Mouse (Mus musculus) gastrocnemius, adult 18-20 months (tissue): ENCODE results near the gene Inca1. TPM values are rescaled to one million over a fixed set of nuclear protein-coding genes. Genes with fewer than 3 reads are reported as not detected.

ENCODE experiments used
- DNase-seq: peaks from one replicate; pipeline ENCODE4 v3.0.0; 2021; ENCODE audit warnings: low spot score
- total RNA-seq, 2 experiments: library from RNA; stranded (reverse); gene quantifications; 2 replicates each; pipeline ENCODE4 v1.2.3; 2021

Gene Inca1
- total RNA-seq, 2 experiments from 2014 or later, result 4.1 to 6.4 TPM

GRCm38 (mm10) chr11:70701984-70702733 lies 2.2 kb upstream of the Inca1 start:
- peak; percentile 26 for DNase-seq

GRCm38 (mm10) chr11:70701221-70701955 lies 1.4 kb upstream of the Inca1 start:
- peak; percentile 24 for DNase-seq

- DNase-seq, result peak; percentile 90
Observed at GRCm38 (mm10) chr11:70700613-70701012, 658 bp upstream of the Inca1 start.

GRCm38 (mm10) chr11:70699051-70699450 lies 904 bp downstream of the Inca1 start:
- no peak for DNase-seq

GRCm38 (mm10) chr11:70697376-70697775 lies 2.6 kb downstream of the Inca1 start:
- no peak for DNase-seq

- DNase-seq, result no peak
Observed at GRCm38 (mm10) chr11:70693504-70693903, 6.5 kb downstream of the Inca1 start.

- DNase-seq, result no peak
Observed at GRCm38 (mm10) chr11:70689578-70689977, 10.4 kb downstream of the Inca1 start.

GRCm38 (mm10) chr11:70688372-70688771 lies 11.6 kb downstream of the Inca1 start:
- DNase-seq, result no peak

GRCm38 (mm10) chr11:70687601-70688199 lies 12.3 kb downstream of the Inca1 start, which contains the start of gene Camta2:
Camta2 (minus strand) TSS chr11:70688105.
- peak; percentile 92 for DNase-seq

- no peak for DNase-seq
Observed at GRCm38 (mm10) chr11:70686901-70687566, 12.9 kb downstream of the Inca1 start.

- DNase-seq, result no peak
Observed at GRCm38 (mm10) chr11:70683640-70684039, 16.3 kb downstream of the Inca1 start.

GRCm38 (mm10) chr11:70681897-70682581 lies 17.9 kb downstream of the Inca1 start:
- DNase-seq, result no peak

- no peak for DNase-seq
Observed at GRCm38 (mm10) chr11:70681170-70681569, 18.8 kb downstream of the Inca1 start.

- DNase-seq, result no peak
Observed at GRCm38 (mm10) chr11:70679894-70680293, 20.1 kb downstream of the Inca1 start.

GRCm38 (mm10) chr11:70679361-70679760 lies 20.6 kb downstream of the Inca1 start:
- DNase-seq, result no peak

GRCm38 (mm10) chr11:70678576-70678975 lies 21.4 kb downstream of the Inca1 start:
- DNase-seq, result no peak

- DNase-seq, result no peak
Observed at GRCm38 (mm10) chr11:70678092-70678491, 21.9 kb downstream of the Inca1 start.

GRCm38 (mm10) chr11:70674501-70674900 lies 25.5 kb downstream of the Inca1 start:
- DNase-seq, result no peak

GRCm38 (mm10) chr11:70674014-70674413 lies 25.9 kb downstream of the Inca1 start:
- no peak for DNase-seq

- no peak for DNase-seq
Observed at GRCm38 (mm10) chr11:70671333-70672047, 28.5 kb downstream of the Inca1 start.
